Mouse (Mus musculus) CH12.LX (cell line): ENCODE results near the gene Metap1. TPM values are rescaled to one million over a fixed set of nuclear protein-coding genes. Genes with fewer than 3 reads are reported as not detected.
A peak's percentile ranks its signal among the peaks of the same experiment; 100 is the strongest.

Experiments
- DNase-seq: peaks from one replicate; pipeline ENCODE4 v3.0.0-alpha.2; 2013; ENCODE audit errors: extremely low read depth
- H3K27ac ChIP-seq: 2 replicates; pipeline ENCODE4 v1.5.1; 2012; ENCODE audit warnings: low read depth, mild to moderate bottlenecking, control low read depth, moderate library complexity; ENCODE audit not compliant: insufficient read depth
- H3K27me3 ChIP-seq: replicated peaks from 2 replicates; pipeline ENCODE3; 2012; ENCODE audit warnings: inconsistent platforms
- H3K36me3 ChIP-seq, 2 experiments: replicated peaks in 1 of 2; 2 replicates each; pipeline versions ENCODE3 to v1.6.1; 2012; ENCODE audit warnings: inconsistent platforms in 1 of 2, low read length in 1 of 2, mild to moderate bottlenecking in 1 of 2, mixed read lengths in 1 of 2, moderate library complexity in 1 of 2; ENCODE audit not compliant: control insufficient read depth in 1 of 2, insufficient read depth in 1 of 2
- H3K4me1 ChIP-seq, 2 experiments: 2 replicates each; pipeline ENCODE4 v1.6.1; 2012; ENCODE audit warnings: inconsistent platforms in 1 of 2, moderate library complexity in 1 of 2; ENCODE audit not compliant: insufficient read depth in 2 of 2, control insufficient read depth in 1 of 2
- H3K4me2 ChIP-seq: 2 replicates; pipeline ENCODE4 v1.6.1; 2012; ENCODE audit warnings: low read depth, mild to moderate bottlenecking, control low read depth; ENCODE audit not compliant: poor library complexity, insufficient read depth, severe bottlenecking
- H3K4me3 ChIP-seq, 3 experiments: fragments of 150-350 bp in 1 of 3; sonication (generic) in 1 of 3; replicated peaks in 1 of 3; 2 replicates each; pipeline versions ENCODE3 to v1.5.1; 2011 to 2012; ENCODE audit warnings: low read depth in 2 of 3, low read length in 2 of 3, mild to moderate bottlenecking in 2 of 3, moderate library complexity in 2 of 3, control low read depth in 1 of 3, improper control_type of control experiment in 1 of 3, inconsistent platforms in 1 of 3, mixed read lengths in 1 of 3; ENCODE audit not compliant: poor library complexity in 1 of 3
- H3K79me2 ChIP-seq: replicated peaks from 2 replicates; pipeline ENCODE4 v1.6.1; 2012; ENCODE audit warnings: mild to moderate bottlenecking, moderate library complexity; ENCODE audit not compliant: control insufficient read depth, poor library complexity, insufficient read depth, severe bottlenecking; ENCODE audit errors: extremely low read depth
- H3K9ac ChIP-seq: 2 replicates; pipeline ENCODE4 v1.6.1; 2012; ENCODE audit warnings: low read depth, mild to moderate bottlenecking, control low read depth, moderate library complexity; ENCODE audit not compliant: insufficient read depth
- H3K9me3 ChIP-seq: replicated peaks from 2 replicates; pipeline ENCODE3; 2012; ENCODE audit warnings: low read length, inconsistent platforms, mixed read lengths
- BHLHE40 ChIP-seq: IDR thresholded peaks from 2 replicates; pipeline ENCODE4 v1.6.1; 2011; ENCODE audit warnings: mild to moderate bottlenecking, low read depth, low read length, improper control_type of control experiment
- CHD1 ChIP-seq: IDR thresholded peaks from 2 replicates; pipeline ENCODE4 v1.6.1; 2012; ENCODE audit warnings: low read depth, low read length, improper control_type of control experiment, inconsistent platforms
- CHD2 ChIP-seq: IDR thresholded peaks from 2 replicates; pipeline ENCODE4 v1.6.1; 2011; ENCODE audit warnings: low read length, improper control_type of control experiment
- CTCF ChIP-seq, 2 experiments: IDR thresholded peaks in 1 of 2; conservative IDR thresholded peaks in 1 of 2; 2 replicates each; pipeline ENCODE4 v1.5.1; 2011 to 2012; ENCODE audit warnings: low read depth in 2 of 2, low read length in 2 of 2, improper control_type of control experiment in 1 of 2, inconsistent platforms in 1 of 2, mild to moderate bottlenecking in 1 of 2, moderate library complexity in 1 of 2
- E2F4 ChIP-seq: IDR thresholded peaks from 2 replicates; pipeline ENCODE4 v1.6.1; 2011; ENCODE audit warnings: low read depth, low read length, improper control_type of control experiment; ENCODE audit not compliant: insufficient replicate concordance
- ELF1 ChIP-seq: IDR thresholded peaks from 2 replicates; pipeline ENCODE4 v1.6.1; 2014; ENCODE audit warnings: low read depth, mild to moderate bottlenecking, inconsistent platforms, low read length, improper control_type of control experiment
- EP300 ChIP-seq: IDR thresholded peaks from 2 replicates; pipeline ENCODE4 v1.6.1; 2011; ENCODE audit warnings: low read length, improper control_type of control experiment
- ETS1 ChIP-seq: conservative IDR thresholded peaks from 2 replicates; pipeline ENCODE4 v1.6.1; 2012; ENCODE audit warnings: low read depth, mild to moderate bottlenecking, inconsistent platforms, low read length, improper control_type of control experiment, moderate library complexity
- GABPA ChIP-seq: IDR thresholded peaks from 2 replicates; pipeline ENCODE4 v1.6.1; 2012; ENCODE audit warnings: low read depth, low read length, improper control_type of control experiment, inconsistent platforms; ENCODE audit not compliant: insufficient replicate concordance
- HCFC1 ChIP-seq: IDR thresholded peaks from 2 replicates; pipeline ENCODE4 v1.6.1; 2012; ENCODE audit warnings: low read depth, mild to moderate bottlenecking, inconsistent platforms, low read length, improper control_type of control experiment
- IRF4 ChIP-seq: IDR thresholded peaks from 2 replicates; pipeline ENCODE4 v1.6.1; 2014; ENCODE audit warnings: low read depth, mild to moderate bottlenecking, inconsistent platforms, low read length, improper control_type of control experiment
- JUN ChIP-seq: IDR thresholded peaks from 2 replicates; pipeline ENCODE4 v1.6.1; 2011; ENCODE audit warnings: low read depth, mild to moderate bottlenecking, low read length, improper control_type of control experiment, moderate library complexity; ENCODE audit not compliant: insufficient read depth
- JUND ChIP-seq: conservative IDR thresholded peaks from 2 replicates; pipeline ENCODE4 v1.6.1; 2011; ENCODE audit warnings: low read depth, low read length, improper control_type of control experiment
- KAT2A ChIP-seq: IDR thresholded peaks from 2 replicates; pipeline ENCODE4 v1.6.1; 2012; ENCODE audit warnings: low read length, improper control_type of control experiment, inconsistent platforms; ENCODE audit not compliant: insufficient replicate concordance
- MAFK ChIP-seq: IDR thresholded peaks from 2 replicates; pipeline ENCODE4 v1.6.1; 2011; ENCODE audit warnings: low read length, improper control_type of control experiment; ENCODE audit not compliant: insufficient replicate concordance
- MAX ChIP-seq: IDR thresholded peaks from 2 replicates; pipeline ENCODE4 v1.6.1; 2011; ENCODE audit warnings: low read length, improper control_type of control experiment
- MAZ ChIP-seq: IDR thresholded peaks from 2 replicates; pipeline ENCODE4 v1.6.1; 2012; ENCODE audit warnings: low read depth, mild to moderate bottlenecking, inconsistent platforms, low read length, improper control_type of control experiment, moderate library complexity
- MEF2A ChIP-seq: IDR thresholded peaks from 2 replicates; pipeline ENCODE4 v1.6.1; 2014; ENCODE audit warnings: low read depth, mild to moderate bottlenecking, inconsistent platforms, low read length, improper control_type of control experiment, borderline replicate concordance
- MXI1 ChIP-seq: IDR thresholded peaks from 2 replicates; pipeline ENCODE4 v1.6.1; 2011; ENCODE audit warnings: mild to moderate bottlenecking, low read depth, low read length, improper control_type of control experiment
- MYC ChIP-seq: IDR thresholded peaks from 2 replicates; pipeline ENCODE4 v1.6.1; 2011; ENCODE audit warnings: low read depth, mild to moderate bottlenecking, improper control_type of control experiment, low read length
- NELFE ChIP-seq: IDR thresholded peaks from 2 replicates; pipeline ENCODE4 v1.6.1; 2011; ENCODE audit warnings: low read depth, low read length, improper control_type of control experiment
- NRF1 ChIP-seq: IDR thresholded peaks from 2 replicates; pipeline ENCODE4 v1.6.1; 2014; ENCODE audit warnings: low read depth, mild to moderate bottlenecking, inconsistent platforms, low read length, improper control_type of control experiment, moderate library complexity
- PAX5 ChIP-seq: IDR thresholded peaks from 2 replicates; pipeline ENCODE4 v1.6.1; 2012; ENCODE audit warnings: low read length, inconsistent platforms, mixed read lengths
- POLR2A ChIP-seq: IDR thresholded peaks from 2 replicates; pipeline ENCODE4 v1.6.1; 2011; ENCODE audit warnings: low read depth, mild to moderate bottlenecking, improper control_type of control experiment, low read length
- POLR2AphosphoS2 ChIP-seq: IDR thresholded peaks from 2 replicates; pipeline ENCODE4 v1.6.1; 2011; ENCODE audit warnings: low read depth, low read length, improper control_type of control experiment
- RAD21 ChIP-seq: IDR thresholded peaks from 2 replicates; pipeline ENCODE4 v1.6.1; 2011; ENCODE audit warnings: low read depth, mild to moderate bottlenecking, low read length, improper control_type of control experiment, moderate library complexity
- RCOR1 ChIP-seq: conservative IDR thresholded peaks from 2 replicates; pipeline ENCODE4 v1.6.1; 2012; ENCODE audit warnings: low read depth, mild to moderate bottlenecking, inconsistent platforms, low read length, improper control_type of control experiment
- SIN3A ChIP-seq: IDR thresholded peaks from 2 replicates; pipeline ENCODE4 v1.6.1; 2012; ENCODE audit warnings: low read length, improper control_type of control experiment, inconsistent platforms
- SMC3 ChIP-seq: IDR thresholded peaks from 2 replicates; pipeline ENCODE4 v1.6.1; 2011; ENCODE audit warnings: low read depth, low read length, improper control_type of control experiment
- TBP ChIP-seq: conservative IDR thresholded peaks from 2 replicates; pipeline ENCODE4 v1.6.1; 2011; ENCODE audit warnings: low read depth, low read length, improper control_type of control experiment
- TCF12 ChIP-seq: IDR thresholded peaks from 2 replicates; pipeline ENCODE4 v1.6.1; 2014; ENCODE audit warnings: low read depth, mild to moderate bottlenecking, inconsistent platforms, low read length, improper control_type of control experiment
- UBTF ChIP-seq: IDR thresholded peaks from 2 replicates; pipeline ENCODE4 v1.6.1; 2012; ENCODE audit warnings: low read depth, mild to moderate bottlenecking, inconsistent platforms, low read length, improper control_type of control experiment, moderate library complexity
- USF1 ChIP-seq: IDR thresholded peaks from 2 replicates; pipeline ENCODE4 v1.6.1; 2014; ENCODE audit warnings: low read depth, mild to moderate bottlenecking, inconsistent platforms, low read length, improper control_type of control experiment
- USF2 ChIP-seq: conservative IDR thresholded peaks from 2 replicates; pipeline ENCODE4 v1.6.1; 2011; ENCODE audit warnings: low read depth, low read length, improper control_type of control experiment
- ZC3H11A ChIP-seq: IDR thresholded peaks from 2 replicates; pipeline ENCODE4 v1.6.1; 2012; ENCODE audit warnings: low read depth, mild to moderate bottlenecking, inconsistent platforms, low read length, improper control_type of control experiment
- ZKSCAN1 ChIP-seq: IDR thresholded peaks from 2 replicates; pipeline ENCODE4 v1.6.1; 2012; ENCODE audit warnings: low read depth, inconsistent platforms, low read length, improper control_type of control experiment, borderline replicate concordance
- ZMIZ1 ChIP-seq: IDR thresholded peaks from 2 replicates; pipeline ENCODE4 v1.6.1; 2012; ENCODE audit warnings: low read depth, mild to moderate bottlenecking, inconsistent platforms, low read length, improper control_type of control experiment
- ZNF384 ChIP-seq: IDR thresholded peaks from 2 replicates; pipeline ENCODE4 v1.6.1; 2012; ENCODE audit warnings: low read depth, low read length, improper control_type of control experiment, inconsistent platforms
- dilution Hi-C: fragments of 300-500 bp; cut with MboI; formaldehyde crosslinking; loops from 2 replicates; pipeline ENCODE4 v1.14.3; 2020; ENCODE audit warnings: low sequenced_read_pairs; ENCODE audit not compliant: extremely low pct_unique_long_range_greater_than_20kb, extremely low pct_ligation_motif_present
- in situ Hi-C: fragments of 300-500 bp; cut with MboI; formaldehyde crosslinking; loops from 3 replicates; pipeline ENCODE4 v1.14.3; 2019; ENCODE audit warnings: low sequenced_read_pairs, low pct_ligation_motif_present, low pct_unique_long_range_greater_than_20kb, mixed read lengths
- polyA plus RNA-seq: library from polyadenylated mRNA; unstranded; fragments of >175 nt; gene quantifications from 2 replicates; pipeline ENCODE4 v1.2.1, GENCODE M21; 2012; ENCODE audit warnings: low read depth; ENCODE audit not compliant: insufficient read length
- total RNA-seq, 2 experiments: library from RNA; depleted of rRNA; stranded (reverse); fragments of 300-350 nt in 1 of 2; fragments of >200 nt in 1 of 2; gene quantifications; 2 replicates each; pipeline ENCODE4 v1.2.3; 2012 to 2014

The Metap1 gene
- total and polyA plus RNA-seq, 3 experiments: 77.9 to 163 (median 143) TPM

DNA sequence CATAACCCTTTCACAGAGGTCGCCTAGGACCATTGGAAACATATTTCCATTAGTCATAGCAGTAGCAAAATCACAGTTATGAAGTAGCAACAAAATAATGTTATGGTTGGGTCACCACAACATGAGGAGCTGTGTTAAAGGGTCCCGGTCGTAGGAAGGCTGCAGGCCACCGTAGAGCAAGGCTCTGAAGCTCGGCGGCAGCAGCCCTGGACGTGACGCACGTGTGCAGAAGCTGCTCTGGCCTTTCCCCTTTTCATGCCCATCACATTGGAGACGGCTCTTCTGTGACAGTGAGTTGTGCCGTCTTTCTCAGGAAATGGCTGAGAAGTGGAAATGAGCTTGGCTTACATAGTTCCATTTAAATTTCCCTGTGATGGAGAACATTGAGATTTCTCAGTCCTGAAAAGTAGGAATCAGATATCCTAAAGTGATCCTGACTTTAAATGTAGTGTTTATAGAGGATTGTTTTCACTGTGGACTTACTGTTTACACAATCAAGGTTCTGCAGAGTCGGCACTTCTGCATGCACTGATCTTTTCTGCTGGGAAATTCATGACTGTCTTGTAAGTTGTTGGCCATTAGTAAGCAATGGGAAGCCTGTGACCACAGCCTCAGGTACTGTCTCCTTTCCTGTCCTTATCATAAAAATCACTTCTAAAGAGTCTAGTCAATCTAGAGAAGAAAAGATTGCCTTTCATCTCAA, 42.3 kb upstream of the Metap1 start:
- H3K79me2 ChIP-seq: peaks cover 89% of the 10 kb centered on the region
- no peak for TF ChIP-seq ZNF384
- TF ChIP-seq GABPA: no peak
- no peak for TF ChIP-seq USF1
- peak; percentile 51 for TF ChIP-seq IRF4
- no peak for TF ChIP-seq USF2
- no peak for TF ChIP-seq ZMIZ1
- peak; percentile 85 for TF ChIP-seq MAFK
- no peak for TF ChIP-seq PAX5
- no peak for TF ChIP-seq SMC3
- TF ChIP-seq CHD1: peak; percentile 86; the same call in 1 of the 2 replicates
- TF ChIP-seq MEF2A: no peak
- TF ChIP-seq CHD2: no peak
- TF ChIP-seq TCF12: 0 out of 2 replicates have a peak, but pooled peaks have one; percentile 26
- TF ChIP-seq MYC: peak; percentile 45; the same call in 1 of the 2 replicates
- no peak for TF ChIP-seq ELF1
- TF ChIP-seq CTCF (conservative IDR thresholded peaks at IDR 0.05 in 1 of 2, IDR thresholded peaks at IDR 0.05 in 1 of 2; ENCODE audit: low read depth in 2 of 2, low read length in 2 of 2): no peak
- TF ChIP-seq TBP: 0 out of 2 replicates have a peak, but pooled peaks have one; percentile 18
- no peak for TF ChIP-seq POLR2AphosphoS2
- TF ChIP-seq JUND: peak; percentile 52; the same call in 1 of the 2 replicates
- no peak for TF ChIP-seq POLR2A
- no peak for TF ChIP-seq NELFE
- no peak for TF ChIP-seq ZC3H11A
- TF ChIP-seq RAD21: no peak
- peak; percentile 95 for TF ChIP-seq MXI1
- no peak for TF ChIP-seq KAT2A
- no peak for TF ChIP-seq NRF1
- TF ChIP-seq JUN: no peak
- TF ChIP-seq EP300: peak; percentile 67
- peak; percentile 95 for TF ChIP-seq BHLHE40
- no peak for TF ChIP-seq HCFC1
- no peak for TF ChIP-seq SIN3A
- TF ChIP-seq ZKSCAN1: no peak
- TF ChIP-seq UBTF: peak; percentile 56; the same call in 1 of the 2 replicates
- TF ChIP-seq RCOR1: no peak
- no peak for TF ChIP-seq E2F4
- TF ChIP-seq MAZ: no peak
- no peak; the same call in none of the 2 replicates for TF ChIP-seq ETS1
- TF ChIP-seq MAX: peak; percentile 80
- TF ChIP-seq, all 38 proteins: peak for 12
- Histone ChIP-seq H3K9me3 (no peaks in the 10 kb centered on the region), H3K4me1 (peaks cover 10 to 55% of the 10 kb centered on the region in 2 experiments), H3K27me3 (no peaks in the 10 kb centered on the region), H3K4me2 (peak overlapping the region; percentile 92), H3K27ac (no peak overlapping the region; the same call in 1 of the 2 replicates), H3K4me3 (peak overlapping the region in 2 of 3 experiments; percentile 3 to 10), H3K36me3 (peaks cover 8 to 37% of the 10 kb centered on the region in 2 experiments), H3K9ac (peak overlapping the region; percentile 18; the same call in 1 of the 2 replicates)
- peak; percentile 51 for DNase-seq
- dilution Hi-C loops (no loop called here), in situ Hi-C loops (no loop called here)
